Mouse (Mus musculus) cerebellum, adult 9-11 months (tissue): ENCODE measurements around the gene Tifa.

ENCODE experiments used
- DNase-seq: peaks from one replicate; pipeline ENCODE4 v3.0.0; 2022

Tifa gene

DNA sequence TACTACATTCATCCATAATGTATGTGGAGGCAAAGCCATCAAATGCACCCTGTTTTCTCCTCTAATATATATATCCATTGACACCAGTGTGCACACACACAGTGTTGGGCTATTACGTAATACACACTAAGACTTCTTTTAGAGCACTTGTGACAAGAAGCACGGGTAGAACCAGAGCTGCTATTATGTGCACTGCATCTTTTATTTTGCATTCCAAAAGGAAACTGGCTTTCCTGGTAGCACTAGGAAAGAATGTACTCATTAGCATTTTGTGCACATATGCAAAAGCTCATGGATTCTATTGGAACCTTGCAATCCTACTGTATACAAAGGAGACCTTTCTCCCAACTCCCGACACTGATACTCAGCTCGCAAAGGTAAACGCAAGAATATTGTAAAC is 79.3 kb downstream of the Tifa start:
- DNase-seq = no peak

DNA sequence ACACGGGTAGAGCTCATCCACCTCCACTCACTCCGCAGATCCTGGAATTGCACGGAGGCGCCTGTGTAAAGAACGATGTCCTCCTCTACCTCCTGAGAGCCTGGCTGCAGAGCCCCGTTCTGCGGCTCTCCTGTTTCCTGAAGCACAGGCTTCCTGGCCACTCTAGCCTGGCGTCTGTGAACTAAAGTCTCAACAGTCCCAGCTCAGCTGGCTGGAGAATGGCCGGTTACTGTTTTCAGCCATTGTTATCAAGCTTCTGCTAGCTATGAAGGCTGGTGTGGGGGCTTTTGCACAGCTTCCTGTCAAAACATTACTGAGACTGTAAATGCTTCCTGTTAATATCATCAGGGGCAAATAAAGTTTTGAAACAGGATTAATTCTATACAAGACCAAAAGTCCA is 82.0 kb downstream of the Tifa start:
- no peak for DNase-seq

DNA sequence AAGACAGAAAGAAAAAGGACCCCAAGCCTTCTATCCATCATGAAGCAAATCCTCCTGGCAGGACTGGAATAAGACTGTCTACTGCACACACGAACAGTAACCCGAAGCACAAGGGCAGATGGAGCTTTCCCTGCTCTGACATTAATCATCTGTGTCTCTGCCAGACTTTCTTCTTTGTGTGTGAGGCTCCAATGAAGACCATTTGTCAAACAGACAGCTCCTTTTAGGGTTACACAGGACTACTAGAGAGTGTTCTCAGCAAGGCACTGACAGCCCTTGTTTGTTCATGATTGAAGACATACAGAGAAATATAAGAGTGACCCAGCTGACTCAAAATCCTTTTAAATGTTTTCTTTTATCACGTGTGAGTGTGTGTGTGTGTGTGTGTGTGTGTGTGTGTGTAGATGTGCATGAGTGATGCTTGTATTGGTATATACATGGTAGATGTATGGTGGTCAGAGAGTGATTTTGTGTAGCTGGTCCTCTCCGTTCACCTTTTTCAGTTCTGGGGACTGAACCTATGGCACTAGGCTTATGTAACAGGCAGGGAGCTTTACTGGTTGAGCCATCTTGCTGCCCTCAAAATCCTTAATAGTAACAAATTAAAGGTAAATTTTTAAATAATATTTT is 84.8 kb downstream of the Tifa start:
- no peak for DNase-seq

DNA sequence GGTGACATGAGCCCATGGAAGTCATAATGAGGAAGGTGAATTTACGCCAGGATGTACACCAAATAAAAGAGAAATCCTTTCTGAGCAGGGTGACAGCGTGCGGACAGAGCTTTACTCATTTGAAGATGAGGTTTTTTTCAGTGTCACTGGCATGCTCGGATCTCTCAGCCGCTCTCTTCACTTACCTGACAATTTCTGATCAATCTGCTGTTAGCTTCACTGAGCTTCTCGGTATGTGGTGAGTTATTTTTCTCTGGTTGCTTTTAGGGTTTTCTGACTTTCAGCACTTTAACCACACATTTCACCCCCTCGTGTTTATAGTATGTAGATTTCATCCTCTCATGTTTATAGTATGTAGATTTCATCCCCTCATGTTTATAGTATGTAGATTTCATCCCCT is 85.5 kb downstream of the Tifa start:
- no peak for DNase-seq

DNA sequence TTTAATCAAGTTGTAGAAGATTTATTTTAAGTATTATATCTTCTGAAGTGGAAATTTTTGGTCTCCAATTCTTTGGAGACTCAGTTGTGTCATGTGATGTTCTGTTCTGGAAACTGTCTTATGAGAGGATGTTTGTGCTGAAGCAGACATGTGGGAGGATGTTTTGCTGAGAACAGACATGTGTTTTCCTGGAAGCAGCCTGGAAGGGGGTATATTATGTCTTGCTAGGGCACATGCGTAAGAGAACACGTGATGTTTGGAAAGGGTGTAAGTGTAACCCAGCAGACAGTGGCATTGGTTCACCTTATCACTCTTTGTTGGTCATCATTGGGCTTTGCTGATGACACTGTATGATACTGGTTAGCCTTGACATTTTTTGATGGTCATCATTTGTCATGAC is 85.9 kb downstream of the Tifa start:
- no peak for DNase-seq

DNA sequence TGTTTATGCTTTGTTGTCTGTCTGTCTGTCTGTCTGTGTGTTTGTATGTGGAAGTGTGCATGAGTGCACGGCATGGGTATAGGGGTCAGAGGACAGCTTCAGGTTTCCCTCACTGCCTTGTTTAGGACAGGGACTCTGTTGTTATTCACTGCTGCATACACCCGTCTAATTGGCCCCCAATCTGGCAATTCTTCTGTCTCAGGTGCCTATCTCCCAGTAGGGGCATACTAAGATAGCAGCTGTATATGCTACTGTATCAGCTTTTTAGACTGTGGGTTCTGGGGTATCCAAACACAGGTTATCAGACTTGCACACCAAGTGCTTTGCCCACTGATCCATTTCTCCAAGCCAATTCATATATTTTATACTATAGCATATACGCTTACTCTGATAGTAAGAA is 90.4 kb downstream of the Tifa start:
- DNase-seq = no peak

DNA sequence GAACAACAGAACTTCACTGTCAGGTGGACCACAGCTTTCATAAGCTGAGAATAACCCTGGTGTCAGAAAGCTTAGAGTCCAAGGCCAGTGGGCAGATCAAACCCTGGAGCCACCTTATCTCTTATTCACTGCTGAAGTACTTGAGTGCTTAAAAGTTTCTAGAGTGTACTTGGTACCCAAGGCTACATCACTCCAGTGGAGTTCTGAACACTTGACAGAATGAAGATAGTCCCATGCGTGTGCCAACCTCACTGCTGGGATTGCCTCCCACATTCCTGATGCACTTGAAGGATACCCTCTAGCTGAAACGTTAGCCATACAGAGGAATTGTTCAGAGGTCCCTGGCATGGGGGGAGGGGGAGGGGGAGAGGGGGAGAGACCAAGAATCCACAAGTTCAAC is 92.1 kb downstream of the Tifa start:
- DNase-seq = no peak
